Mouse (Mus musculus): Measurements from ENCODE around the gene Psmc5. TPM values are rescaled to one million over a fixed set of nuclear protein-coding genes. Genes with fewer than 3 reads are reported as not detected.
A peak's percentile ranks its signal among the peaks of the same experiment; 100 is the strongest.
"Not testable (repeated sequence)": the region's sequence is repeated elsewhere in the genome, so short reads cannot be mapped to it uniquely, and the experiment has no call there.

Psmc5 gene
- 257 and 260 TPM in 2 replicates for polyA plus RNA-seq (2015; fragmentation: Nextera tagmentation; extraction: Ambion mirVana)

DNA sequence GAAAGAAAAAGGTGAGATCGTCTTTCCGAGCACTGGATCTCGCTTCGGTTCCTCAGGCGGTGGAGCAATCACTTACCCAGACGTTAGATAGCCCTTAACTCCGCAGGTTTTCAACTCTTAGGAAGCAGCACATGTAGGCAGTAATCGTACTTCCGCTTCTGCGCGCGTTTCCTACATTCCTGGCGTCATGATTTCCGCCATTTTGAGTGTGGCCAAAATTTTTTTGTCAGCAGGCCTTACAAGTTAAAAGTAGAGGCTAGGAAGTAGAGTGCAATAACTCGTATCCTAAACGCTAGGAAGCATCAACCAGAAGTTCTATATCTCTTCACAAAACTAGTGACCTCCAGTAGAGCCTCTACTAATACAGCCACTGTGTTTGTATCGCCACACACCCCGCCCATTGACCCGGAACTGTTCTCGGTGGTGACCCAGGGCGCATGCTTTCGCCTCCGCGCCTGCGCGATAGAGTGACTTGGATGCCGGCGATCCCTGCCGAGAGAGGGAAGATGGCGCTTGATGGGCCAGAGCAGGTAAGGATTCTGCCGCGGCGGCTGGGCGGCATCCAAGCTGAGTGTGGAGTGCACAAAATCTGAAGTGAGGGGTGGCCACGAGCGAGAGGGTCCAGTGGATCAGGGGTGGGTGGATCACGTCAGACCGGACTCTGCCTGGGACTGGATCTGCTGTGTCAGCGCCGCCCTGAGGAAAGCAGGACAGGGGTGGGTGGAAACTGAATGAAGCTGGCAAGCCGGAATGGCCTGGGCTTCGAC lies at the start of gene Psmc5, which contains the start of gene Ftsj3:
TSS of gene Psmc5 (plus strand) at position 470 of the 767 bp plus-strand sequence.
TSS of gene Ftsj3 (minus strand) at position 395 of the 767 bp plus-strand sequence.
- WGBS, result under 1% methylated on average over 42 of the region's 42 CpGs
- H3K9ac ChIP-seq (ENCODE audit: low read length), result peak within 1 kb of the TSS; percentile 88
- peaks cover 15% of the 10 kb centered on the region; the same call in 1 of the 2 replicates for H3K36me3 ChIP-seq (ENCODE audit: control insufficient read depth, insufficient read depth, low read length)
- no peaks in the 10 kb centered on the region for H3K9me3 ChIP-seq (replicated peaks; ENCODE audit: control insufficient read depth, low read length)
- peak within 1 kb of the TSS; percentile 73 for H3K4me3 ChIP-seq (replicated peaks; ENCODE audit: low read length)
- peak within 1 kb of the TSS; percentile 90 for H3K4me2 ChIP-seq (ENCODE audit: low read depth, low read length)
- ATAC-seq (ENCODE audit: insufficient read depth, low FRiP score), result peak; percentile 92
- peak within 1 kb of the TSS; percentile 71 for H3K27ac ChIP-seq (ENCODE audit: low read length)
- H3K27me3 ChIP-seq (ENCODE audit: control insufficient read depth, insufficient read depth, low read length), result no peaks in the 10 kb centered on the region
- H3K4me1 ChIP-seq (ENCODE audit: control insufficient read depth, insufficient read depth, low read length), result peaks cover 21% of the 10 kb centered on the region

DNA sequence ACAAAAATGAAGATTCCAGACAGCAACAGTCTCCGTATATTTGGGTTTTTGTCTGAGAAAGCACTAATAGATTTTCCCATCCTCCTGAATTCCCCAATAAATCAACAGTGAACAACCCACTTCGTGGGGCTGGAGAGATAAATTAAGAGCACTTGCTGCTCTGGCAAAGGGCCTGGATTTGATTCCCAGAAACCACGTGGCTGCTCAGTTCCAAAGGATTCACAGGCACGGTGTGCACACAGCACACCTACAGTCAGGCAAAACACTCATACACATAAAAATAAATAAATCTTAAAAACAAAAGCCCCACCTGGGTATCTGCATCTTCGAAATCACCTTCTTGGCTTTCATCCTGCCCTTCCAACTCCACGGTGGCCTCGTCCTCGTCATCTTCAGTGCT lies 43.2 kb upstream of the Psmc5 start:
- ATAC-seq (ENCODE audit: insufficient read depth, low FRiP score), result no peak
- Histone ChIP-seq H3K27ac (ENCODE audit: low read length) (no peak overlapping the region), H3K4me2 (ENCODE audit: low read depth, low read length) (no peak overlapping the region), H3K4me1 (ENCODE audit: control insufficient read depth, insufficient read depth, low read length) (peaks cover 13% of the 10 kb centered on the region), H3K9me3 (replicated peaks; ENCODE audit: control insufficient read depth, low read length) (no peaks in the 10 kb centered on the region), H3K4me3 (replicated peaks; ENCODE audit: low read length) (no peak overlapping the region), H3K9ac (ENCODE audit: low read length) (no peak overlapping the region), H3K36me3 (ENCODE audit: control insufficient read depth, insufficient read depth, low read length) (peaks cover 14% of the 10 kb centered on the region), H3K27me3 (ENCODE audit: control insufficient read depth, insufficient read depth, low read length) (no peaks in the 10 kb centered on the region)
- 86% methylated on average over 8 of the region's 8 CpGs for WGBS

DNA sequence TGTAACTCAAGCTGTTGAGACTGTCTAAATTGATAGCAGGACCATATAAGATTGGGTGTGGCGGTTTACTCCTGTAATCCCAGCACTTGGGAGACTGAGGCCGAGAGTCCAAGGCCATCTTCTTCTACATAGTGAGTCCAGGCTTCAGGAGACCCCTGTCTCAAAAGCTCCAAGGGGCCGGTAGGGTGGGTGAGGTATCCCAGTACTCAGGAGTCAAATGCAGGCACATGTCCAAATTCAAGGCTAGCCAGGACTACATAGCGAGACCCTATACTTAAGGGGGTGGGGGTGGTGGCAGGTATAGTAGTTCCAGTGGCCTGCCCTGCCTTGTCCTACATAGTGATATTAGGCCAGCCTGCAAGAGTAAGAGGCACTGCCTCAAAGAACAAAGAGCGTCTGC lies 41.1 kb upstream of the Psmc5 start:
- H3K9me3 ChIP-seq (replicated peaks; ENCODE audit: control insufficient read depth, low read length), result no peaks in the 10 kb centered on the region
- no peaks in the 10 kb centered on the region for H3K27me3 ChIP-seq (ENCODE audit: control insufficient read depth, insufficient read depth, low read length)
- WGBS, result 83% methylated on average over 5 of the region's 5 CpGs
- H3K4me1 ChIP-seq (ENCODE audit: control insufficient read depth, insufficient read depth, low read length), result peaks cover 22% of the 10 kb centered on the region
- H3K36me3 ChIP-seq (ENCODE audit: control insufficient read depth, insufficient read depth, low read length), result peaks cover 3% of the 10 kb centered on the region; the same call in 1 of the 2 replicates
- ATAC-seq (ENCODE audit: insufficient read depth, low FRiP score), result no peak
- H3K27ac ChIP-seq (ENCODE audit: low read length), result no peak overlapping the region
- peak overlapping the region; percentile 61 for H3K4me2 ChIP-seq (ENCODE audit: low read depth, low read length)
- peak overlapping the region; percentile 99 for H3K4me3 ChIP-seq (replicated peaks; ENCODE audit: low read length)
- H3K9ac ChIP-seq (ENCODE audit: low read length), result peak overlapping the region; percentile 79

DNA sequence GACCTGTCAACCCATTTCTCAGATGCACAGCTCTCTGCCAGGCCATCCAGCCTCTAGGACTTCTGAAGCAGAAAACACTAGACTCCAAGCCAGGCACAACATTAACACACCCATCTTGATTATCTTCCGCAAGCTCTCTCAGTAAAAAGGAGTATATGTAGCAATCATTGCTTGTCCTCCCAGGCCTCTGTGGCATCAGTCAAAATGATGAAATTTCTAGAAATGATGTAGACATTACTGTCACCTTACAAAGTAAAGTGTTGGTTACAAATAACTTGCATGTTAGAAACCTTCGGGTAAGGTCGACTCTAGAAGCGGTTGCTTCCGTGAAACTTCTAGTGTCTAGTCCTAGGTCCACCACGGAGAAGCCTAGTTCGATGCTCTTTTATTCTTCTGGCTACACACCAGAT lies 40.5 kb upstream of the Psmc5 start:
- Histone ChIP-seq H3K4me1 (ENCODE audit: control insufficient read depth, insufficient read depth, low read length) (peaks cover 22% of the 10 kb centered on the region), H3K9ac (ENCODE audit: low read length) (peak overlapping the region; percentile 79), H3K9me3 (replicated peaks; ENCODE audit: control insufficient read depth, low read length) (no peaks in the 10 kb centered on the region), H3K27me3 (ENCODE audit: control insufficient read depth, insufficient read depth, low read length) (no peaks in the 10 kb centered on the region), H3K4me3 (replicated peaks; ENCODE audit: low read length) (peak overlapping the region; percentile 99), H3K4me2 (ENCODE audit: low read depth, low read length) (peak overlapping the region; percentile 61), H3K27ac (ENCODE audit: low read length) (peak overlapping the region; percentile 85), H3K36me3 (ENCODE audit: control insufficient read depth, insufficient read depth, low read length) (peaks cover 3% of the 10 kb centered on the region; the same call in 1 of the 2 replicates)
- WGBS, result 20% methylated on average over 7 of the region's 7 CpGs
- ATAC-seq (ENCODE audit: insufficient read depth, low FRiP score), result no peak

DNA sequence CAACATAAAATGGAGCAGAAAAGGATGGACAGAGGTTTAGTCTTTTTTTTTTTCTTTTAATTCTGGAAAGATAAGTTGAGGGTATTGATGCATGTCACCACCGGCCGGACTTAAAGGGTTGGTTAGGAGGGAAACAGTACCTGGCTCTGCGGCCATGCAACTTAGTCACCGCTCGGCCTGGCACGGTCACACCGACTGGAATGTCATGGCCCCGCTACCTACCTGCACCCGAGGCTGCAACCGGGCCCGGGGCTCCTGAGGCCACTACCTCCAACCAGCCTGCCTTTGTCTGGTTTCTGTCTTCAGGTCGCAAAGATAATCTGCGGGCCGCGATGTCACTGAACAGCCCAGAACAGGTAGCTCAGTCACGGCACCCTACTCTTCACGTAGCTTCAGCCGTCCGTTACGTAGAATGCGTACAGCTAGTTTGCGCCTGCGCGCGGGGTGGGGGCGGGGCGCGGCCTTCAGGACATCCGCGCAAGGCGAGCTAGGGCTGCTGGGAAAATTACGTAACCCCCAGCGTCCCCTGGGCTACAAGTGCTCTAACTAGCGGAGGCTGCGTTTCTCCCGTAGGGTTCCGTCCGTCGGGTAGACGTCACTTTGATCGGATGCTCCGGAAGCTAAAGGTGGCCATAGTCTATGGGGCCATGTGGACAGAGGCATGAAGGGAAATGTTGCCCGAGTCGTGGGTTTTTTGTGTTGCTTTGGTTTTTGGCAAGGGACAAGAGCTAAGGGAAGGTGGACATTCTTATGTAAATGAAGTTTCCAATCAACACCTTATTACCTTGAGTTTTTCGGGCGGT lies 39.8 kb upstream of the Psmc5 start, which contains the start of gene Ccdc47:
TSS of gene Ccdc47 (minus strand) at position 418 of the 803 bp plus-strand sequence.
- Histone ChIP-seq H3K36me3 (ENCODE audit: control insufficient read depth, insufficient read depth, low read length) (peaks cover 3% of the 10 kb centered on the region; the same call in 1 of the 2 replicates), H3K9me3 (replicated peaks; ENCODE audit: control insufficient read depth, low read length) (no peaks in the 10 kb centered on the region), H3K4me1 (ENCODE audit: control insufficient read depth, insufficient read depth, low read length) (peaks cover 22% of the 10 kb centered on the region), H3K27me3 (ENCODE audit: control insufficient read depth, insufficient read depth, low read length) (no peaks in the 10 kb centered on the region), H3K27ac (ENCODE audit: low read length) (peak within 1 kb of the TSS; percentile 98), H3K4me3 (replicated peaks; ENCODE audit: low read length) (peak within 1 kb of the TSS; percentile 99), H3K9ac (ENCODE audit: low read length) (peak within 1 kb of the TSS; percentile 98), H3K4me2 (ENCODE audit: low read depth, low read length) (peak within 1 kb of the TSS; percentile 75)
- ATAC-seq (ENCODE audit: insufficient read depth, low FRiP score), result peak; percentile 97
- WGBS, result under 1% methylated on average over 46 of the region's 46 CpGs

DNA sequence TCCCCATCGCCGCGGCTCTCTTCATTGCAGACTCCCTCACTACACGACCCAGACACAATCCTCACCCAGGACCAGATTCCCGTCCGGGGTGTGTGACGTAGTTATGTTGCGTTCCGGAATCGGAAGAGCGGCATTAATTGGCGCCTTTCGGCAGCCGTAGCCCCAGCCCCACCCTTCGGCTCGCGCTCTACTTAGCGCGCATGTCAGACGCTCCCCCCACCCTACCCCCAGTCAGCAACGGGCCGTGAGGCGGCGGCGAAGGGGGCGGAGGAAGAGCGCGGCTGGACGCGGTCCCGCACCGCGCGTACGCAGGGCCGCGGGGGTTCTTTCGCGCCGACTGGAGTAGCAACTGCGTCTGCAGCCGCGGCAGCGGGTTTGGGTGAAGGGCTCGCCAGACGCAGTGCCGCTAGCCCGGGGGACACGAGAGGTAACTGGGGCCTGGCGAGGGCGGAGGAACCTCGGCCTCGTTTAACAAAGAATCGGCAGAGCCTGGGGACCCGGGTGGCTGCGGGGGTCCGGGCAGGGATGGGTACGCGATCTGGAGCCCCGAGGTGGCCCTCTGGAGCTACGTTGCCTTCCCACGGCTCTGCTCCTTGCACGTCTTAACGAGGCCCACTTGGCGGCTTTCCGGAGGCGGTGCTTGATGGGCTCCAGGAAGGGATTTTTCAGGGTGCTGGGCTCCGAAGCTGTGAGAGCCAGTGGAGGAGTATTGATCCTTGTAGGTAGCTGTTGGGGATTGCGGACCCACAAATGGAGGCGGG lies 39.0 kb upstream of the Psmc5 start, which contains the start of gene Ddx42:
TSS of gene Ddx42 (plus strand) at position 197 of the 761 bp plus-strand sequence.
- peak within 1 kb of the TSS; percentile 75 for H3K4me2 ChIP-seq (ENCODE audit: low read depth, low read length)
- peaks cover 22% of the 10 kb centered on the region for H3K4me1 ChIP-seq (ENCODE audit: control insufficient read depth, insufficient read depth, low read length)
- peak; percentile 94 for ATAC-seq (ENCODE audit: insufficient read depth, low FRiP score)
- no peaks in the 10 kb centered on the region for H3K9me3 ChIP-seq (replicated peaks; ENCODE audit: control insufficient read depth, low read length)
- H3K27ac ChIP-seq (ENCODE audit: low read length), result peak within 1 kb of the TSS; percentile 98
- WGBS, result under 1% methylated on average over 70 of the region's 70 CpGs
- H3K36me3 ChIP-seq (ENCODE audit: control insufficient read depth, insufficient read depth, low read length), result no peaks in the 10 kb centered on the region
- peak within 1 kb of the TSS; percentile 99 for H3K4me3 ChIP-seq (replicated peaks; ENCODE audit: low read length)
- no peaks in the 10 kb centered on the region for H3K27me3 ChIP-seq (ENCODE audit: control insufficient read depth, insufficient read depth, low read length)
- peak within 1 kb of the TSS; percentile 98 for H3K9ac ChIP-seq (ENCODE audit: low read length)

DNA sequence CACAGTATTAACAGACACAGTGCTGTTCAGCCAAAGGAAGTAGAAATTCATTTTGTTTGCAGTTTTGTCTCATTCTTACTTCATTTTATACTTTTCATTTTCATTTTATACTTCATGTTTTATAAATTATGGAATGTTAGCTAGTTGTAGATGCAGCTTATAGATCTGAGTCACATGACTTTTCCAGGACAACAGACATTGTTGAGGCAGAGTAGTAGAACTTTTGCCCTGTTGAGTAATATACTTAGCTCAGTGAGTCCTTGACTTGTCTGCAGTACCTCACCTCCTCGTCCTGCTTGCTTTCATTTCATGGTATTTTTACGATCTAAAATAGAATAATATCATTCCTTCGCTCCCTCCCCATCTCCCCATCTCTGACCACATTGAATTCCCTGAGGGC lies 35.4 kb upstream of the Psmc5 start:
- Histone ChIP-seq H3K36me3 (ENCODE audit: control insufficient read depth, insufficient read depth, low read length) (0 out of 2 replicates have a peak, but pooled peaks cover 3% of the 10 kb centered on the region), H3K4me3 (replicated peaks; ENCODE audit: low read length) (no peak overlapping the region), H3K4me1 (ENCODE audit: control insufficient read depth, insufficient read depth, low read length) (peaks cover 11% of the 10 kb centered on the region), H3K4me2 (ENCODE audit: low read depth, low read length) (no peak overlapping the region), H3K9ac (ENCODE audit: low read length) (no peak overlapping the region), H3K27me3 (ENCODE audit: control insufficient read depth, insufficient read depth, low read length) (no peaks in the 10 kb centered on the region), H3K27ac (ENCODE audit: low read length) (no peak overlapping the region), H3K9me3 (replicated peaks; ENCODE audit: control insufficient read depth, low read length) (no peaks in the 10 kb centered on the region)
- WGBS, result 92% methylated on average over 3 of the region's 3 CpGs
- no peak for ATAC-seq (ENCODE audit: insufficient read depth, low FRiP score)

DNA sequence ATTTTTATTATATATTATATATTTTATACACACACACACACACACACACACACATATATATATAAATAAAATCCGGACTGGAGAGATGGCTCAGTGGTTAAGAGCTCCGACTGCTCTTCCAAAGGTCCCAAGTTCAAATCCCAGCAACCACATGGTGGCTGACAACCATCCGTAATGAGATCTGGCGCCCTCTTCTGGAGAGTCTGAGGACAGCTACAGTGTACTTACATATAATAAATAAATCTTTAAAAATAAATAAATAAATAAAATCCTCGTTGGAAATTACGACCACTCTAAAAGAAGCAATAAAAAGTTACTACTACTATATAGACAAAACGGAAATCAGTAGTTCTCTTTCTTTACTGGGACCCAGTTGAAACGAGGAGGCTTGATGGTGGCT lies 22.0 kb upstream of the Psmc5 start:
- ATAC-seq (ENCODE audit: insufficient read depth, low FRiP score); H3K4me2 ChIP-seq (ENCODE audit: low read depth, low read length); H3K9me3 ChIP-seq (replicated peaks; ENCODE audit: control insufficient read depth, low read length); H3K27ac ChIP-seq (ENCODE audit: low read length); H3K9ac ChIP-seq (ENCODE audit: low read length); H3K4me3 ChIP-seq (replicated peaks; ENCODE audit: low read length); H3K4me1 ChIP-seq (ENCODE audit: control insufficient read depth, insufficient read depth, low read length); H3K27me3 ChIP-seq (ENCODE audit: control insufficient read depth, insufficient read depth, low read length): not testable (repeated sequence)
- 77% methylated on average over 8 of the region's 8 CpGs for WGBS
- peaks cover 24% of the 10 kb centered on the region; the same call in 1 of the 2 replicates for H3K36me3 ChIP-seq (ENCODE audit: control insufficient read depth, insufficient read depth, low read length)
